Mouse (Mus musculus): Measurements from ENCODE around the gene Mrgprh. TPM values are rescaled to one million over a fixed set of nuclear protein-coding genes. Genes with fewer than 3 reads are reported as not detected.

The Mrgprh gene
- polyA plus RNA-seq (2017; shearing (Covaris generic)), result not detected

DNA sequence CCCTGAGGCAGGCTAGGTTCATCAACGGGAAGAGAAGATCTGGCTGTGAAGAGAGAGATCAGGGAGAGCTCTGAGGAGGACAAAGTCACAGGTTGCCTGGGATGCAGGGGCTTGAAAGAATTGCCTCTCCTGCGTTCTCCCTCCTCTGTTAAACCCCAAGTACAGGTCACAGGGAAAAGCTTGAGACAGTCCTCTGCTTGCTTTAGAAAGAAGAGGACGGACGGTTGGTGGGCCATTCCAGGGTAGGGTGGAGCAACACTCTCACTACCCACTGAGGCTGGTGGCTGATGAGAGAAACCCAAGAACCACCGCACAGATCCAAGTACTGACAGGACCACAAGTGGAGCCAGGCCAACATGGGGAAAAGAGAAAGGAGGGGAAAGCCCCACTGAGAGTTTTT is at the start of gene Mrgprh:
Gene Mrgprh, plus strand, starts transcription at position 301 of the 400 bp plus-strand sequence.

DNA sequence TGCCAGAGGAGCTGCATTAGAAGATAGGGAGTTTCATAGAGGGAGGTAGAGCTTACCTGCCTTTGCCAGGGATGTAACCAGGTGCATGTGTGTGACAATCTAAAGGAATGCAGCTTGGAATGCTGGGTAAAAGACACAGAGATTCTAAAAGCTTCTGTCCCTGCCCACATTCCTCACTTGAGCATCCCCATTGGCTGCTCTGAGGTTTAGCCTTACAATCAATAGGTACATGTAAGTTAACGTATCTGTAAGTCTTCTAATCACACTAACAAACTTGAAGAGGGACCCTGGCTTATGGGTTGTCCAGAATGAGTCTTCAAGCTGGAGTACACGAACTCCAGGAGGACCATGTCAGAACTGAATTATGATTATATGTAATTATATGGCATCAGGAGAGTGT is 7.8 kb upstream of the Mrgprh start, which contains the start of gene Mas1:
Gene Mas1, minus strand, starts transcription at position 101 of the 400 bp plus-strand sequence.

DNA sequence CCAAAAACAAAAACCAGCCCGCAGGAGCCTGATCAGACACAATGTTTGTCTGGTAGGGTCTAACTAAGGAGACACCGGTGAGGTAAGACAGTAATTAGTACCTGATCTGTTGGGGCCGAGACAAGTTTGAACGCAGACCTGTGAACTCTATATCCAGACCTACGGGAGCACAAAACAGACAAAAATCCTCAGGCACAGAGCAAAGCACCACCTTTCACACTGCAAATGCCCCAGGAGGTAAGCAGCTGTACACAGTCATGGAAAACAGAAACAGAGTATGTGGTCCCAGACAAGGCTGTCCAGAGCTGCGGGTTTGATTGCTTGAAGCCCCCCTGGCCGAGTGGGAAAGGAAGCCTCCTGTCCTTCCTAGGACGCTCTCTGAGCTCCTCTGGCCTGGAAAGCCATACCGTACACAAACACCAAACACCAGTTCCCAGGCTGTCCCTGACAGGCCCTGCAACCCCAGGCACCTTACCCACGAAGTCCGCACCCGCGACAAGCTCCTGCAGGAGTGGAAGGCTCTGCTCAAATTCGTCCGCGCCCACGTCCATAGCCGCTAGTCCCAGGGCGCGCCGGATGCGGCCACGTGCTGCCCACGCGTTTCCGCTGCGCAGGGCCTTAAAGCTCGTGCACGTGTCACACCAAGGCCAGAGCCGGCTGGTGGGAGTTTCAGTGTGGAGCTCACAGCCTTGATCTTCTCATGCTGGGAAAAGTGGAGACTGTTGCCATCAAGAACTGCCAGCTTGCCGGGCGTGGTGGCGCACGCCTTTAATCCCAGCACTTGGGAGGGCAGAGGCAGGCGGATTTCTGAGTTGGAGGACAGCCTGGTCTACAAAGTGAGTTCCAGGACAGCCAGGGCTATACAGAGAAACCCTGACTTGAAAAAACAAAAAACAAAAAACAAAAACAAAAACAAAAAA is 33.8 kb downstream of the Mrgprh start, which contains the start of gene Pnldc1:
Gene Pnldc1, minus strand, starts transcription at position 870 of the 920 bp plus-strand sequence.

DNA sequence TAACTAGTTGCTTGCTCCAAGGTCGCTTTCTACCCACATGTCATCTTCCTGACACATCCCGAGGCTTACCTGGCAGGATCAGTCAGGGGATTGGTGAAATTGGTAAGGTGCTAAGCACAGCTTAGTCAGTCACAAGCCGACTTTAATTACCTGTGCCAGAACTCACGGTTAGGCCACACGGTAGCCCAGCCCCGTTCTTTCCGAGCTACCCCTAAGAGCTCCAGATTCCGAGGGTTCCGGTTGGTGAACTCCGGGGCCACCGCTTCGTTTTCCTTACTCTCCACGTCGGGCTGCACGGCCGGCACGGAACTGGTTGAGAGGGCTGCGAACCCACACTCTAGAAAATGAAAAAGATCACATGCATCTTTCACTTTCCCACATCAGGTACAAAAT is 39.6 kb downstream of the Mrgprh start, which contains the start of gene Tcp1:
Gene Tcp1, plus strand, starts transcription at position 214 of the 393 bp plus-strand sequence.

DNA sequence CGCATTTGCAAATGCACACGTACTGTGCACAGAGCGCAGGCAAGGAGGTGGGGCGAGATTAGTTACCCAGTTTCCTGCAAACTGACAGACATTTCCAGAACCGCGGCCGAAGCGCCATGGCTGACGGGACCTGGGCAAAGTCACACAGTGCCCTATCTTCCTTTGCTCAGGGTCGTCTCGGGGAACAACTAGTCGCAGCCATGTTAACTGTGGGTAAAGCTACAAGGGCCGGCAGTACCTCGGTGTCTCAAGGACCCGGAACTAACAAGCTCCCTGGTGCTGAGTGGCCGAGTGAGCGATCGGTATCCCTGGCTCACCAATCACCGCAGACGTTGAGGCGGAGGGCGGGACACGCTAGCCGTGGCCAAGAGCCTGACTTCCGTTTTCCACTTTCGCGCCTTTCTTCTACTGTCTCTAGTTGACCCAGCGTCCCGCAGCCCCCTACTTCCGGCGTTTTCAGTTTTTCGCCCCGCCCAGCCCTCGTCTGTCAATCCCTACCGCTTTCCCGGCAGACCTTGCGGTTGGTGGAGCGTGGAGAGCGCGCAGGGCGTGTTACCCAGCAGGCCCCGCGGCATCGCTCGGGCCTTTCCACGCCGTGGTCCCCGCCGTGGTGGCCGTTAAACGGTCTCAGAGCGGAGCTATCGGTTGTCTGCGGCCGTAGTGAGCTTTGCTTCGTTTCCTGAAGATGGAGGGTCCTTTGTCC is 40.2 kb downstream of the Mrgprh start, which contains the start of gene Mrpl18:
Gene Mrpl18, minus strand, starts transcription at position 465 of the 703 bp plus-strand sequence.

Other genes with a start within 250 kb of the Mrgprh start
- gene Slc22a1, start 200.2 kb upstream of the Mrgprh start, polyA plus RNA-seq (2017; shearing (Covaris generic)), result 0.92 TPM
- gene Igf2r, start 106.4 kb upstream of the Mrgprh start, polyA plus RNA-seq (2017; shearing (Covaris generic)), result 76.8 TPM
- gene Mas1, start 7.9 kb upstream of the Mrgprh start, polyA plus RNA-seq (2017; shearing (Covaris generic)), result 0.31 TPM
- 0.61 TPM for gene Pnldc1, start 34.2 kb downstream of the Mrgprh start, polyA plus RNA-seq (2017; shearing (Covaris generic))
- 198 TPM for gene Tcp1, start 39.7 kb downstream of the Mrgprh start, polyA plus RNA-seq (2017; shearing (Covaris generic))
- 118 TPM for gene Mrpl18, start 40.3 kb downstream of the Mrgprh start, polyA plus RNA-seq (2017; shearing (Covaris generic))
- 0.22 TPM for gene Acat3, start 64.6 kb downstream of the Mrgprh start, polyA plus RNA-seq (2017; shearing (Covaris generic))
- gene Acat2, start 84.7 kb downstream of the Mrgprh start, polyA plus RNA-seq (2017; shearing (Covaris generic)), result 33.0 TPM
- gene Wtap, start 118.1 kb downstream of the Mrgprh start, polyA plus RNA-seq (2017; shearing (Covaris generic)), result 76.6 TPM
- gene Sod2, start 130.8 kb downstream of the Mrgprh start, polyA plus RNA-seq (2017; shearing (Covaris generic)), result 106 TPM
- not detected for gene Gpr31b, start 176.3 kb downstream of the Mrgprh start, polyA plus RNA-seq (2017; shearing (Covaris generic))
- not detected for gene Tcp10b, start 185.1 kb downstream of the Mrgprh start, polyA plus RNA-seq (2017; shearing (Covaris generic))